ENCODE assay signal across 9 mouse cellular contexts in the genomic region with DNA sequence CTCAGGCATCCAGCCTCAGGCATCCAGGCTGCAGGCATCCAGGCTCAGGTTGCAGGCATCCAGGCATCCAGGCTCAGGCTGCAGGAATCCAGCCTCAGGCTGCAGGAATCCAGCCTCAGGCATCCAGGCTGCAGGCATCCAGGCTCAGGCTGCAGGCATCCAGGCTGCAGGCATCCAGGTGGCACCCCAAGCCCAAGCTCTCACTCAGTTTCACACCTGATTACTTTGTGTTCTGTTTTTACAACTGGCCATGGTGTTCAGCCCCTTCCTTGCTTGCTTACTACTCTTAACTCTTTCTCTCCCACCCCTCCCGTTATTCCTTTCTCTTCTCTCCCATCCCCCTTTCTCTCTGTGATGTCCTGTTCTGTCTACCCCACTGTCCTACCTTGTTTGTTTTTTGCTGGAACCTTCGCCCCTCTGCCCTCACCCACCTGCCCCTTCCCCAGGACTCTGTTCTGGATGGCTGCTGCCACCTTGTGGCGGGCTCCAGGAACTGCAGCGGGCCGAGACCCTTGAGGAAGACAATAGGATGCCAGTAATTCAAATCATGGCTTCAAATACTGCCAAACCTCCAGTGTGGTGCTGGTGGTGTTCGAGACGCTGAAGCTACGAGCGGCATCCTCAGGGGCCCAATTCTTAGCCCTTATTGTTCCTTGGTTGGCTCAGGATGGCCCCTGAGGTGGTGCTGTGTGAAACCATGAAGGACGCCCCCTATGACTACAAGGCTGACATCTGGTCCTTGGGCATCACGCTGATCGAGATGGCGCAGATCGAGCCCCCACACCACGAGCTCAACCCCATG. TPM values are rescaled to one million over a fixed set of nuclear protein-coding genes. Genes with fewer than 3 reads are reported as not detected.
DNase-seq lines count a peak whose midpoint lies in the region; ATAC-seq and TF ChIP-seq lines count a peak whose summit lies in the region.
"Had no signal": no experiment of that assay in that cellular context is flagged by ENCODE, and none has a peak within 500 bp of the region (broad histone marks: within the 10 kb centered on the region; RNA-seq: fewer than 3 reads in every experiment).

No protein-coding gene starts in this region.

- H3K9me3 ChIP-seq in ES-E14 (ENCODE audit: control insufficient read depth, insufficient read depth, low read depth, low read length): no peaks in the 10 kb centered on the region
- no peaks in the 10 kb centered on the region for H3K9me3 ChIP-seq in heart, postnatal 0 days (replicated peaks; ENCODE audit: control insufficient read depth, low read length)
- H3K9me3 ChIP-seq: lung, embryonic 15.5 days had no signal

- no peak for TF ChIP-seq POLR2A in embryonic fibroblast, embryonic 13.5 days (IDR thresholded peaks at IDR 0.05; ENCODE audit: low read depth, low read length)

- H3K36me3 ChIP-seq in ES-E14 (ENCODE audit: control insufficient read depth, insufficient read depth, low read length, poor library complexity, severe bottlenecking): no peaks in the 10 kb centered on the region
- no peaks in the 10 kb centered on the region for H3K36me3 ChIP-seq in heart, postnatal 0 days (replicated peaks; ENCODE audit: control insufficient read depth, insufficient read depth, low read length)
- H3K36me3 ChIP-seq: lung, embryonic 15.5 days had no signal

- TF ChIP-seq EP300 in heart, postnatal 0 days (IDR thresholded peaks at IDR 0.05; ENCODE audit: low read depth): no peak

- DNase-seq in ES-E14 (ENCODE audit: low read depth, low spot score): peak; percentile 65
- DNase-seq in brain, adult 2 months (ENCODE audit: low read depth, low spot score): peak; percentile 71
- peak; percentile 45 for DNase-seq in heart, postnatal 0 days (ENCODE audit: low spot score)
- DNase-seq in kidney, postnatal 36 days: peak; percentile 64 to 86
- DNase-seq in lung, postnatal 10 days: peak; percentile 83
- peak; percentile 57 for DNase-seq in retina, postnatal 7 days (ENCODE audit: low read depth, low spot score)
- DNase-seq in urinary bladder, postnatal 25 days (ENCODE audit: low spot score): peak; percentile 79

- H3K27ac ChIP-seq in ES-E14 (ENCODE audit: insufficient read depth, low read depth, low read length, poor library complexity, severe bottlenecking): no peak overlapping the region
- no peak overlapping the region for H3K27ac ChIP-seq in embryonic fibroblast, embryonic 13.5 days (ENCODE audit: insufficient read depth, low read length)
- H3K27ac ChIP-seq in heart, postnatal 0 days (ENCODE audit: low read depth): no peak overlapping the region
- H3K27ac ChIP-seq: lung, embryonic 15.5 days had no signal

- peaks cover 0 to 12% of the 10 kb centered on the region in 2 experiments; a peak in 1 of 4 replicates for H3K4me1 ChIP-seq in ES-E14 (ENCODE audit: control insufficient read depth in 2 of 2, insufficient read depth in 2 of 2, low read length in 2 of 2, poor library complexity in 1 of 2)
- peaks cover 3% of the 10 kb centered on the region; the same call in 1 of the 2 replicates for H3K4me1 ChIP-seq in embryonic fibroblast, embryonic 13.5 days (ENCODE audit: control insufficient read depth, insufficient read depth, low read length)
- no peaks in the 10 kb centered on the region; the same call in 1 of the 2 replicates for H3K4me1 ChIP-seq in heart, postnatal 0 days (ENCODE audit: control insufficient read depth, insufficient read depth)
- H3K4me1 ChIP-seq: lung, embryonic 15.5 days had no signal

- WGBS in heart, postnatal 0 days: 25% methylated on average over 15 of the region's 15 CpGs

- no peak overlapping the region for H3K4me3 ChIP-seq in ES-E14 (ENCODE audit: insufficient read depth in 1 of 2, low read depth in 1 of 2, low read length in 2 of 2, poor library complexity in 1 of 2, severe bottlenecking in 1 of 2)
- no peak overlapping the region for H3K4me3 ChIP-seq in embryonic fibroblast, embryonic 13.5 days (ENCODE audit: insufficient read depth, low read length)
- H3K4me3 ChIP-seq in heart, postnatal 0 days (ENCODE audit: low read depth, low read length): no peak overlapping the region
- H3K4me3 ChIP-seq: lung, embryonic 15.5 days had no signal

- peak; percentile 29; the same call in 1 of the 2 replicates for ATAC-seq in heart, postnatal 0 days (ENCODE audit: insufficient read depth, low read depth)

- in situ Hi-C loops in ES-E14 (cut with MboI; ENCODE audit: low sequenced_read_pairs in 2 of 2, unreplicated experiment in 2 of 2): no loop called here

- H3K27me3 ChIP-seq in heart, postnatal 0 days (ENCODE audit: control insufficient read depth, insufficient read depth, low read length): no peaks in the 10 kb centered on the region
- H3K27me3 ChIP-seq: lung, embryonic 15.5 days had no signal

- H3K9ac ChIP-seq in ES-E14 (ENCODE audit: insufficient read depth, low read depth, low read length, poor library complexity, severe bottlenecking): no peak overlapping the region
- no peak overlapping the region for H3K9ac ChIP-seq in heart, postnatal 0 days (replicated peaks; ENCODE audit: low read depth, low read length)
- H3K9ac ChIP-seq: lung, embryonic 15.5 days had no signal

- TF ChIP-seq CTCF in embryonic fibroblast, embryonic 13.5 days (IDR thresholded peaks at IDR 0.05; ENCODE audit: borderline replicate concordance, insufficient read depth, low read length): peak; percentile 72
- peak; percentile 97 for TF ChIP-seq CTCF in heart, postnatal 0 days (IDR thresholded peaks at IDR 0.05; ENCODE audit: low read depth)

- H3K4me2 ChIP-seq in heart, postnatal 0 days (ENCODE audit: low read depth, low read length): no peak overlapping the region
- H3K4me2 ChIP-seq: lung, embryonic 15.5 days had no signal

TF ChIP-seq in ES-E14, 5 proteins besides CTCF, POLR2A, EP300 and RAD21:
- TF ChIP-seq ZC3H11A (IDR thresholded peaks at IDR 0.05; ENCODE audit: borderline replicate concordance, low read depth, low read length) (peak; percentile 76; the same call in 1 of the 2 replicates), HCFC1 (IDR thresholded peaks at IDR 0.05; ENCODE audit: borderline replicate concordance, insufficient read depth, low read length) (no peak)

RNA-seq across cellular contexts. Expression of a gene that starts 54.2 kb away (rescaled TPM):
- total RNA-seq in ES-E14 (2012; rRNA removed): 37.7 and 45.8 TPM in 2 replicates
- 72.6 and 77.9 TPM in 2 replicates for polyA plus RNA-seq in embryonic fibroblast, embryonic 13.5 days (2011; ENCODE audit: insufficient read length, low read depth, missing spikeins)
- 58.3 and 80.4 TPM in 2 replicates for total RNA-seq in heart, postnatal 0 days (2014; rRNA removed; ENCODE audit: low replicate concordance)
- 40.5 and 45.9 TPM in 2 replicates for polyA plus RNA-seq in heart, postnatal 0 days (2015; fragmentation: Nextera tagmentation; extraction: Ambion mirVana)

RNA-seq across cellular contexts. Expression of a gene that starts 55.2 kb away (rescaled TPM):
- 8.3 and 9.8 TPM in 2 replicates for total RNA-seq in ES-E14 (2012; rRNA removed)
- 4.4 and 6.1 TPM in 2 replicates for polyA plus RNA-seq in embryonic fibroblast, embryonic 13.5 days (2011; ENCODE audit: insufficient read length, low read depth, missing spikeins)
- total RNA-seq in heart, postnatal 0 days (2014; rRNA removed; ENCODE audit: low replicate concordance): 4.3 and 6.2 TPM in 2 replicates
- 1.4 and 1.6 TPM in 2 replicates for polyA plus RNA-seq in heart, postnatal 0 days (2015; fragmentation: Nextera tagmentation; extraction: Ambion mirVana)

RNA-seq across cellular contexts. Expression of a gene that starts 56.4 kb away (rescaled TPM):
- total RNA-seq in ES-E14 (2012; rRNA removed): 0.32 and 0.40 TPM in 2 replicates
- polyA plus RNA-seq in embryonic fibroblast, embryonic 13.5 days (2011; ENCODE audit: insufficient read length, low read depth, missing spikeins): 0.75 TPM in 1 of 2 replicates, not detected in the other
- total RNA-seq in heart, postnatal 0 days (2014; rRNA removed; ENCODE audit: low replicate concordance): not detected in 2 replicates
- polyA plus RNA-seq in heart, postnatal 0 days (2015; fragmentation: Nextera tagmentation; extraction: Ambion mirVana): 0.18 and 0.26 TPM in 2 replicates
